Mouse (Mus musculus) forebrain, embryonic 14.5 days (tissue): ENCODE results near the gene Smbd1. TPM values are rescaled to one million over a fixed set of nuclear protein-coding genes. Genes with fewer than 3 reads are reported as not detected.

ENCODE experiments used
- ATAC-seq: fragments of 200-750 bp; cut with Nextera tagmentation; 2 replicates; pipeline ENCODE4 v1.8.0; 2017; ENCODE audit warnings: mild to moderate bottlenecking, moderate library complexity
- DNase-seq: peaks from one replicate; pipeline ENCODE4 v3.0.0-alpha.2; 2015; ENCODE audit warnings: low spot score
- H3K27ac ChIP-seq: fragments of 300-500 bp; sonication (generic); 2 replicates; pipeline ENCODE4 v1.5.1; 2014; ENCODE audit warnings: low read depth, mild to moderate bottlenecking, control low read depth, low read length, moderate library complexity
- H3K27me3 ChIP-seq: fragments of 300-500 bp; sonication (generic); replicated peaks from 2 replicates; pipeline ENCODE4 v1.6.1; 2014; ENCODE audit warnings: low read length, control low read depth, mixed read lengths; ENCODE audit not compliant: control insufficient read depth, insufficient read depth
- H3K36me3 ChIP-seq: fragments of 300-500 bp; sonication (generic); 2 replicates; pipeline ENCODE4 v1.6.1; 2014; ENCODE audit warnings: low read length, control low read depth; ENCODE audit not compliant: control insufficient read depth, insufficient read depth
- H3K4me1 ChIP-seq: fragments of 300-500 bp; sonication (generic); 2 replicates; pipeline ENCODE4 v1.6.1; 2014; ENCODE audit warnings: antibody characterized with exemption, low read length, control low read depth; ENCODE audit not compliant: control insufficient read depth, insufficient read depth
- H3K4me2 ChIP-seq: fragments of 300-500 bp; sonication (generic); 2 replicates; pipeline ENCODE4 v1.6.1; 2014; ENCODE audit warnings: mild to moderate bottlenecking, control low read depth, low read length
- H3K4me3 ChIP-seq: fragments of 300-500 bp; sonication (generic); 2 replicates; pipeline ENCODE4 v1.5.1; 2014; ENCODE audit warnings: low read depth, low read length, control low read depth
- H3K9ac ChIP-seq: fragments of 300-500 bp; sonication (generic); 2 replicates; pipeline ENCODE4 v1.6.1; 2014; ENCODE audit warnings: mild to moderate bottlenecking, low read length, control low read depth, moderate library complexity
- H3K9me3 ChIP-seq: fragments of 300-500 bp; sonication (generic); replicated peaks from 2 replicates; pipeline ENCODE4 v1.6.1; 2016; ENCODE audit warnings: low read length, control low read depth, mixed read lengths; ENCODE audit not compliant: control insufficient read depth
- WGBS: fragments of 180-500 bp; shearing (Covaris S2); extraction: QIAGEN DNeasy Blood & Tissue Kit; methylation state at CpG from one replicate; pipeline ENCODE4 v1.1.7; 2014; 5-methylcytosine and 5-hydroxymethylcytosine counted together
- polyA plus RNA-seq: library from polyadenylated mRNA; unstranded; fragments of >200 nt; fragmentation: Nextera tagmentation; extraction: Ambion mirVana; gene quantifications from 2 replicates; pipeline ENCODE4 v1.2.1, GENCODE M21; 2014

Smbd1 gene
- polyA plus RNA-seq, 1 experiment from 2014 or later, result not detected

DNA sequence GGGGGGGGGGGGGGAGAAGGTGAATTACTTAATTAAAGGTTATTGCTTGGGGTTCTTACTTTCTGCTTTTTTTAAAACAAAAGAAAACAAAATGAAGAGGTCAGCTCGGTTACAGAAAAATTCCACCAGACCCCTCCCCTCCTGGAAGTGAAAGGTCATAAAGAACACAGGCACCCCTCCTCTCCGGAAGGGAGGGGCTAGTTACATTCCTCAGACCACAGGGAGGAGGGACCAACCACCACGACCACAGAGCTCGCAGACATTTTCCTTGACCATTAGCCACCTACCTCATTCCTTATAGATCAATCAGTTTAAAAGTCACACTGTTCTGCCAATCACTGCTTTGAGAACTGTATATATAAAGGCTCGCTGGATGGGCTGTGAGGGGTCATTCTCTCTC is 6.4 kb downstream of the Smbd1 start:
- Histone ChIP-seq H3K4me3 (no peak overlapping the region), H3K9ac (no peak overlapping the region), H3K36me3 (no peaks in the 10 kb centered on the region), H3K9me3 (no peaks in the 10 kb centered on the region), H3K4me2 (no peak overlapping the region), H3K4me1 (peaks cover 7% of the 10 kb centered on the region), H3K27ac (no peak overlapping the region), H3K27me3 (no peaks in the 10 kb centered on the region)
- DNase-seq (no peak), ATAC-seq (no peak)
- 65% methylated on average over 5 of the region's 5 CpGs for WGBS

DNA sequence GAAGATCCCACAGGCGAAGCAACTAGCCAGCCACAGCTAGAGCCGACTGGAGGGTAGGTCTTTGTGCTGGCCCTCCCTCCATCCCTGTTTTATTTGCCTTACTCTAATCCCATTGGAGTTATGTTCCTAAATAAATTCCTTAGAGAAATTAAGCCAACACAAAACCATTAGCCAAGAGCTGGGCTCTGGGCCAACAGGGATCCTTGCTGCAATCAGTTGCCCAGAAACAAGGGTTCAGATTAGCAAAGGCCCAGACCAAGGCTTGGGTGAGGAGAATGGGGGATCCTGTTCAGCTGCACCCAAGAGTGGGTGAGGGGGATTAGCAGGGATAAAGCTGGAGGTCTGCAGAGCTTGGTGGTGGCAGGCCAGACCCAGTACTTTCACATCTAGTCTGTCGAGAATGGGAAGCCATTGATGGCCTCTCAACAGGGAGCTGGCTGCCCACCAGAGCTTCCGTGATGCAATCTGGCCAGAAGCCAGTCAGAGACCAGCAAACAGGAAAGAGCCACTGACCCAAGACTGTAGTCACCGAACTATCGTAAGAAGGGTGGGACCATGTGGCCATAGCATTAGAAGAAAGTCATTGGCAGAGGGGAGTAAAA is 6.9 kb downstream of the Smbd1 start:
- ATAC-seq, result peak; percentile 89
- no peaks in the 10 kb centered on the region for H3K36me3 ChIP-seq
- H3K9ac ChIP-seq, result no peak overlapping the region
- H3K27ac ChIP-seq, result peak overlapping the region; percentile 39; the same call in 1 of the 2 replicates
- no peaks in the 10 kb centered on the region for H3K27me3 ChIP-seq
- peak; percentile 91 for DNase-seq
- peaks cover 7% of the 10 kb centered on the region for H3K4me1 ChIP-seq
- WGBS, result 15% methylated on average over 6 of the region's 6 CpGs
- H3K4me3 ChIP-seq, result no peak overlapping the region
- H3K4me2 ChIP-seq, result no peak overlapping the region
- H3K9me3 ChIP-seq, result no peaks in the 10 kb centered on the region

DNA sequence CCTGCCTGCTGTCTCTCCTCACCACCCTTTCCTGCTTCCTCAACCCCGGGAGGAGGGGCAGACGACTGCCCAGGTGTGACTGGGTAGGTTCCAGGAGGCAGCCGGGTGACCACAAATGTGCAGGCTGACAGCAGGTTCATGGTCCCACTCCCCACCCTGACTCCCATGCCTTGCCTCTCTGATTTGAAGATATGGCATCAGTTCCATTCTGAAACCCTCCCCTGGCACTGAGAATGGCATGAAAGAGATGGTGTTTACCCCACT is 12.9 kb downstream of the Smbd1 start, which contains the start of gene Muc20:
Gene Muc20, minus strand, starts transcription at position 10 of the 264 bp plus-strand sequence.
- Histone ChIP-seq H3K27me3 (no peaks in the 10 kb centered on the region), H3K4me3 (no peak within 1 kb of the TSS), H3K9me3 (no peaks in the 10 kb centered on the region), H3K4me1 (no peaks in the 10 kb centered on the region), H3K9ac (no peak within 1 kb of the TSS), H3K27ac (no peak within 1 kb of the TSS), H3K4me2 (no peak within 1 kb of the TSS), H3K36me3 (no peaks in the 10 kb centered on the region)
- DNase-seq, result no peak
- ATAC-seq, result no peak
- WGBS, result 81% methylated on average over 3 of the region's 3 CpGs

DNA sequence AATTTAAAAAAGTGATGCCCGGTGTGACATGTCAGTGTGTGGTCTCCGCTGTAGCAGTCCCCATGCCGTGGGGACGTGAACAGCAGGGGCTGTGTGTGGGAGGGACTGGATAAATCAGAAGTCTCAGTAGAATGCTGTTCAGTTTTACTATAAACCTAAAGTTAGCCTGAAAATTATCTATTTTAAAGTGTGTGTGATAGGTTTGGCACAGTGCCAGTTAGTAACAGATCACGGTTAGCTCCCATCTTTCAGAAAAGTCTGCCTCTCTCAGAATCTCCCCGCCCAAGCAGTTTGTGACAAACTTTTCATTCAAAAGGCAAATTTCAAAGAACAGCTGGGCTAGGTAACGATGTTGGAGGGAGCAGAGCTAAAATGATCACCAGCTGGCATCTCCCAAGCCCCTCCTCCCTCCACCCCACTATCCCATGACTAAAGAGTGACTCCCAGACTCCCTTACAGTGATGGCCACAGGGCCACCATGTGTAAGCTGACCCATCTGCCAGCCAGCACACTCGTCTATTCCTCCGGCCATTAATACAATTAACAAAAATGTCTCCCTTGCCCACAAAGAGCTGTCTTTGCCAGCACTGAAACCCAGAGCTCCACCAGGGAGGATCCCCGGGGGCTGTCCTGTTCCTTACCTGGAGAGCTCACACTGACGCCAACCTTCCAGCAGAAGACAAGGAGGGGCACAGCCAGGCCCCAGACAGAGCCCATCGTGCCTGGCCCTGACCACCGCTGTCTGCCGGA is 13.4 kb downstream of the Smbd1 start:
- H3K27ac ChIP-seq, result no peak overlapping the region
- 68% methylated on average over 14 of the region's 14 CpGs for WGBS
- no peak for ATAC-seq
- no peak overlapping the region for H3K4me3 ChIP-seq
- H3K9me3 ChIP-seq, result no peaks in the 10 kb centered on the region
- no peak overlapping the region for H3K9ac ChIP-seq
- no peaks in the 10 kb centered on the region for H3K4me1 ChIP-seq
- DNase-seq, result no peak
- no peaks in the 10 kb centered on the region for H3K27me3 ChIP-seq
- no peaks in the 10 kb centered on the region for H3K36me3 ChIP-seq
- H3K4me2 ChIP-seq, result no peak overlapping the region

DNA sequence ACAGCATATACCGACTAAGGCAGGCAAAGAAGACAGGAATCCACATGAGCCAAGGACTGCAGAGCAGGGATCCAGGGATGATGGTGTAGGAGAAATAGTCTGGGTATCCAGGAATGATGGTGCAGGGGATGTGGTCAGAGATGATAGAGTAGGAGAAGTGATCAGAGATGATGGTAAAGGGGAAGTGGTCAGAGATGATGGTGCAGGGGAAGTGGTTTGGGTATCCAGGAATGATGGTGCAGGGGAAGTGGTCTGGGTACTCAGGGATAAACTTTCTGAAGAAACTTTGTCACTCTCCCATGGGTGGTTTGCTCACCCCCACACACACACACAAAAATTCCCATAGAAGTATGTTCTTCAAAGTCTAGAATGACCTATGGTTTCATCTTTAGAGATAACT is 15.1 kb downstream of the Smbd1 start:
- 75% methylated on average over 1 of the region's 1 CpGs for WGBS
- no peak overlapping the region for H3K27ac ChIP-seq
- no peak overlapping the region for H3K4me3 ChIP-seq
- no peak overlapping the region for H3K9ac ChIP-seq
- DNase-seq (no peak), ATAC-seq (no peak)
- H3K36me3 ChIP-seq, result no peaks in the 10 kb centered on the region
- H3K4me1 ChIP-seq, result no peaks in the 10 kb centered on the region
- no peak overlapping the region for H3K4me2 ChIP-seq
- H3K9me3 ChIP-seq, result no peaks in the 10 kb centered on the region
- H3K27me3 ChIP-seq, result no peaks in the 10 kb centered on the region

DNA sequence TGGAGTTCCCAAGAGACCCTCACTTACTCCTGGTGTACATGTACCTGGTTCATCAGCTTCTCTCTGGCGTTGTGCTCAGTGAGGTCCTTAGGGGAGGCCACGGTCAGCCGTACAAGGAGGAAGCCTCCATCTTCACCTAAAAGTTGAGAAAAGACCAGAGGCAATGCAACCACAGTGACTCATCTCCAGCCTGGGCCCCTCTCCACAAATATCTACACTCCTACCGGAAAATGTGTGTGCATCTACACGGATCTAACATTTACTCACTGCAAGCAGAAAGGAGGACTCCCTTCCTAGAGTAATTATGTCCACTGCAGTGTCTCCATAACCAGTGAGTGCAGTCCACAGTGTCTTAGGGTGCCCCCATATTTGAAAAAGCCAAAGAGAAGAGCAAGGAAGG is 20.2 kb downstream of the Smbd1 start:
- no peak overlapping the region for H3K9ac ChIP-seq
- no peaks in the 10 kb centered on the region for H3K36me3 ChIP-seq
- WGBS, result 92% methylated on average over 5 of the region's 5 CpGs
- H3K27ac ChIP-seq, result no peak overlapping the region
- no peaks in the 10 kb centered on the region for H3K9me3 ChIP-seq
- no peak overlapping the region for H3K4me3 ChIP-seq
- DNase-seq (no peak), ATAC-seq (no peak)
- no peaks in the 10 kb centered on the region for H3K27me3 ChIP-seq
- H3K4me1 ChIP-seq, result no peaks in the 10 kb centered on the region
- no peak overlapping the region for H3K4me2 ChIP-seq

DNA sequence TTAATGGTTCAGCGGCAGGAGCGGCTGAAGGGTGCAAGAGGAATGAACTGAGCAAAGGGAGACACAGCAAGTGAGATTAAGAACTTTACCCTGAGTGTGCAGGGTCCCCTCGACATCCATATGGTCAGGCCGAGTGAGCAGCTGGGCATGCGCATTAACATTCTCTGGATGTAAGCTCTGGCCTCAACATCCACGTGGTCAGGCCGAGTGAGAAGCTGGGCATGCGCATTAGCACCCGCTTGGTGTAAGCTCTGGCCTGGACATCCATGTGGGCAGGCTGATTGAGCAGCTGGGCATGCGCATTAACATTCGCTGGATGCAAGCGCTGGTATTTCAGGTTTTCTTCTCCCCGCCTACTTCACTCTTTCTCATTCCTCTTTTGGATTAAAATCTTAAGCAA is 25.4 kb downstream of the Smbd1 start:
- DNase-seq (peak; percentile 63), ATAC-seq (peak; percentile 57; the same call in 1 of the 2 replicates)
- Histone ChIP-seq H3K4me2 (no peak overlapping the region), H3K9me3 (no peaks in the 10 kb centered on the region), H3K4me1 (no peaks in the 10 kb centered on the region), H3K27ac (no peak overlapping the region), H3K27me3 (no peaks in the 10 kb centered on the region), H3K36me3 (no peaks in the 10 kb centered on the region), H3K4me3 (no peak overlapping the region), H3K9ac (no peak overlapping the region)
- 79% methylated on average over 13 of the region's 13 CpGs for WGBS

DNA sequence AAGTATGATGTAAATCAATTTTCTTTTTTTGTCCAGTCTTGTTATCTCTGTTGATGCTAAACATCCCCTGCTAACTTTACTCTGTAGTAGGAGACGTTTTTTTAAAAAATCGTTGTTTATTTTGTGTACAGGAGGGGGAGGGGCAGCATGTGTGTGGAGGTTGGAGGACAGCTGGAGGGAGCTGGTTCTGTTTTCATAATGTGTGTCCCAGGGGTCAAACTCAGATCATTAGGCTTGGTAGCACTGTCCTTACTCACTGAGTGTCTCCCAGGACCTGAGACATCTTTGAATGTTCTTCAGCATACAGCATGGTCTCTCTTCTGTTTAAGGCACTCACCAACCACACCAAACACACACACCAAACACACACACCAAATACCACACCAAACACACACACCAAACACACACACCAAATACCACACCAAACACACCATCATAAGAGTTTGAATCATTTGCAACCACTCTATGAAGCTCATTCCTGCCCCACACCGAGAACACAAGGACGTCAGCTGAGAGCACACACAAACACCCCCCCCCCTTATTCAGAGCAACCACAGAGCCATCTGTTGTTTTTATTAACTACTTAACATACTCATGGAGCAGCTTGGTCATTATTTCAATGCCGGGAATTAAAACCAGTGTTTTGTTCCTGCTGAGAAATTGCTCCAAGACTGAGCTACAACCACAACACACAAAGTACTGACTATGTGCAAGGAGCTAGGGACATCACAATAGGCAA is 26.8 kb downstream of the Smbd1 start:
- no peaks in the 10 kb centered on the region for H3K9me3 ChIP-seq
- H3K36me3 ChIP-seq, result no peaks in the 10 kb centered on the region
- DNase-seq (peak; percentile 69), ATAC-seq (peak; percentile 73)
- H3K4me2 ChIP-seq, result no peak overlapping the region
- H3K27ac ChIP-seq, result no peak overlapping the region; the same call in 1 of the 2 replicates
- H3K27me3 ChIP-seq, result no peaks in the 10 kb centered on the region
- no peak overlapping the region for H3K9ac ChIP-seq
- H3K4me1 ChIP-seq, result no peaks in the 10 kb centered on the region
- 49% methylated on average over 5 of the region's 5 CpGs for WGBS
- H3K4me3 ChIP-seq, result no peak overlapping the region

DNA sequence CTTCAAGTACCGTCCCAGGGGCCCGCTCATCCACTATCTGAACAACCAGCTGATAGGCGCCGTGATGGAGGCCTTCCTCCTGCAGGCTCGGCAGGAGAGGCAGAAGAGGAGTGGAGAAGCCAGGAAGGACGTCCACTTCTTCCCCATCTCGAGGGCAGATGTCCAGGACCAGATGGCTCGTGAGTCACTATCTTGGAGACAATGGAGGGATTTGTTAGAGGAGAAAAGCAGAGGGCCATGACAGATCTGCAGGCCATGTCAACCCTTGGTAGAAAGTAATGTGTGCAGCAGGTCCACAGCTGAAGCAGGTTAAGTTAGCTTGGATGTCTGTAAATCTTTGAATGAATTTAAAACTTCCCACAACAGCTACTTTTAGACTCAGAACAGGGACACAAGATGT is 31.3 kb downstream of the Smbd1 start:
- WGBS, result 76% methylated on average over 8 of the region's 8 CpGs
- no peaks in the 10 kb centered on the region for H3K9me3 ChIP-seq

More for the DNA sequence above, 31.3 kb downstream of the Smbd1 start:
- Histone ChIP-seq H3K27me3 (no peaks in the 10 kb centered on the region), H3K27ac (no peak overlapping the region), H3K4me2 (no peak overlapping the region), H3K36me3 (no peaks in the 10 kb centered on the region), H3K4me3 (no peak overlapping the region), H3K9ac (no peak overlapping the region), H3K4me1 (no peaks in the 10 kb centered on the region)
- ATAC-seq (no peak), DNase-seq (no peak)
